Mouse (Mus musculus): ENCODE measurements around the gene Pum3.

DNA sequence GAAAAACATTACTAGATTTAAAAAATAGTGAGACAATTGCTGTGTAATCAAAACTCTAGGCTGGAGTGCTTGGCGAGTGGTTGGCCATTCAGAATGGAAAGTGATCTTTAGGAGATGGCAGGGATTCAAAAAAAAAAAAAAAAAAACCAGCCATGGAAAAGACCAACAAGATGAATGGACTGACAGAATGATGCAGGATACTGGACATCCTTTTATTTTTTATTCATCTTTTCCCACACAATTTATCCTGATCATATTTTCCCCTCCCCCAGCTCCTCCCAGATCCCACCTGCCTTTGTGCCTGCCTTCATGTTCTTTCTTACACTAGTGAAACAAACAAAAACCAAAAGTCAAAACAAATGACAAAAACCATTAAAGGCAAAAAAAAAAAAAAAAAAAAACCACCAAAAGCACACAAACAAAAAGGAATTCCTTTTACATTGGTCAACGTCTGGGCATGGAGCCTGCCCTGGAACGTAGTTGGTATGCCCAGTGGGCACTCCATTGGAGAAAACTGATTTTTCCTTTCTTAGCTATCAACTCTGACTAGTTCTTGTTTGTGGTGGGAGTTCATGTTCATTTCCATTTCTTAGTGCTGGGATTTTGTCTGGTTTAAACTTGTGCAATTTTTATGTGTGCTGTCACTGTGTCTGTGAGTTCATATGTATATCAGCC is 60.0 kb downstream of the Pum3 start:
- no peak for TF ChIP-seq CTCF (IDR thresholded peaks at IDR 0.05; ENCODE audit: low read depth, low read length)
- no peak for TF ChIP-seq POLR2A (IDR thresholded peaks at IDR 0.05; ENCODE audit: extremely low read depth, insufficient read depth, low read length)

Measured in liver, adult 2 months (tissue).